Mouse (Mus musculus) G1E (cell line): ENCODE results near the gene Wt1.

ENCODE experiments used
- CTCF ChIP-seq: IDR thresholded peaks from 2 replicates; pipeline ENCODE4 v1.5.1; 2012; ENCODE audit warnings: low read depth, low read length, inconsistent platforms, mixed read lengths
- TAL1 ChIP-seq: conservative IDR thresholded peaks from 2 replicates; pipeline ENCODE4 v1.6.1; 2012; ENCODE audit warnings: low read depth, low read length, inconsistent platforms, mixed read lengths

DNA sequence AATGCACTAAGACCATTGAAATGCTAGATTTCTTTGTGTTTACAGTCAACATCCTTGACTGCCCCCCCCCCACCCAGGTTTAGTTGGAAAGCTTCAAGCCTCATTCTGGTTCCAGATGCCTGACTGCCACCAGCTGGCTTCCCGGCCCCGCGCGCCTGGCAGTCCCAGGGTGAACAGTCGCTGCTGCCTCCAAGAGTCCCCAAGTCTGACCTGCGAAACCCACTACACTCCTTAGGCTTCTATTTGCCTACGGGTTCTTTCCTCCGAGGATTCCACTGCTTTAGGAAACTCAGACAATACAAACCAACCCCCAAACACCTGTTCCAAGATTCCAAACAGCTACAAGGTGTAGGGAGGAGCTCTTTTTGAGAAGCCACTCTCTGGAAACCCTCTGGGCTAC lies 1.1 kb upstream of the Wt1 start:
- no peak for TF ChIP-seq CTCF
- TF ChIP-seq TAL1: no peak
